Mouse (Mus musculus) bone marrow, adult 2 months (tissue): Measurements from ENCODE around the gene Dnal1. TPM values are rescaled to one million over a fixed set of nuclear protein-coding genes. Genes with fewer than 3 reads are reported as not detected.

Experiments used
- H3K27ac ChIP-seq: fragments of 200-500 bp; 2 replicates; pipeline ENCODE4 v1.5.1; 2012; ENCODE audit warnings: low read depth, mild to moderate bottlenecking, control low read depth, inconsistent platforms, low read length; ENCODE audit not compliant: control insufficient read depth, poor library complexity, insufficient read depth
- H3K4me1 ChIP-seq: fragments of 200-500 bp; 2 replicates; pipeline ENCODE4 v1.6.1; 2011; ENCODE audit warnings: low read length; ENCODE audit not compliant: control insufficient read depth, insufficient read depth
- H3K4me3 ChIP-seq: fragments of 200-500 bp; replicated peaks from 2 replicates; pipeline ENCODE3; 2011; ENCODE audit warnings: mild to moderate bottlenecking, low read depth, low read length, control low read depth; ENCODE audit not compliant: control insufficient read depth
- CTCF ChIP-seq: fragments of 200-500 bp; IDR thresholded peaks from 2 replicates; pipeline ENCODE4 v1.5.1; 2011; ENCODE audit warnings: low read length, control low read depth; ENCODE audit not compliant: control insufficient read depth, insufficient read depth
- POLR2A ChIP-seq: fragments of 200-500 bp; IDR thresholded peaks from 2 replicates; pipeline ENCODE4 v1.6.1; 2011; ENCODE audit warnings: low read depth, mild to moderate bottlenecking, control low read depth, low read length, borderline replicate concordance; ENCODE audit not compliant: control insufficient read depth
- WGBS: fragments of 180-500 bp; shearing (Covaris S2); methylation state at CpG from one replicate; pipeline ENCODE4 v1.1.7; 2018; 5-methylcytosine and 5-hydroxymethylcytosine counted together
- polyA plus RNA-seq: library from polyadenylated mRNA; stranded (reverse); fragments of >200 nt; gene quantifications from 2 replicates; pipeline ENCODE4 v1.2.4, GENCODE M21; 2011; ENCODE audit warnings: low replicate concordance; ENCODE audit not compliant: missing spikeins, insufficient read depth, insufficient read length

Gene Dnal1
- polyA plus RNA-seq, 1 experiment, result 0.60 TPM

GRCm38 (mm10) chr12:84137131-84137530, 23.0 kb downstream of the Dnal1 start:
- WGBS, result 88% methylated on average over 7 of the region's 7 CpGs
- H3K4me3 ChIP-seq, result no peak overlapping the region
- H3K4me1 ChIP-seq, result no peaks in the 10 kb centered on the region; the same call in 1 of the 2 replicates
- no peak overlapping the region for H3K27ac ChIP-seq
- TF ChIP-seq CTCF (no peak), POLR2A (no peak)

- Histone ChIP-seq H3K4me3 (no peak overlapping the region), H3K4me1 (no peaks in the 10 kb centered on the region; the same call in 1 of the 2 replicates), H3K27ac (no peak overlapping the region)
- TF ChIP-seq POLR2A (no peak), CTCF (no peak)
- 50% methylated on average over 4 of the region's 4 CpGs for WGBS
These were observed 26.0 kb downstream of the Dnal1 start for GRCm38 (mm10) chr12:84140135-84140534.

GRCm38 (mm10) chr12:84141271-84141670, 27.1 kb downstream of the Dnal1 start:
- Histone ChIP-seq H3K4me1 (no peaks in the 10 kb centered on the region; the same call in 1 of the 2 replicates), H3K4me3 (no peak overlapping the region), H3K27ac (no peak overlapping the region)
- 88% methylated on average over 4 of the region's 4 CpGs for WGBS
- TF ChIP-seq CTCF (no peak), POLR2A (no peak)

- H3K4me3 ChIP-seq, result no peak overlapping the region
- H3K27ac ChIP-seq, result no peak overlapping the region
- no peaks in the 10 kb centered on the region; the same call in 1 of the 2 replicates for H3K4me1 ChIP-seq
- whole genome bisulfite sequencing, result 88% methylated on average over 14 of the region's 14 CpGs
- TF ChIP-seq POLR2A, result no peak
- no peak for TF ChIP-seq CTCF
These were observed 28.3 kb downstream of the Dnal1 start for GRCm38 (mm10) chr12:84142281-84143050.

GRCm38 (mm10) chr12:84147954-84148621, 33.9 kb downstream of the Dnal1 start, which contains the start of gene Pnma1:
Gene Pnma1, minus strand, starts transcription at chr12:84148489.
- peak within 1 kb of the TSS; percentile 80 for H3K4me3 ChIP-seq
- peak within 1 kb of the TSS; percentile 71 for H3K27ac ChIP-seq
- WGBS, result 4% methylated on average over 50 of the region's 50 CpGs
- TF ChIP-seq CTCF, result peak; percentile 43; the same call in 1 of the 2 replicates
- no peak for TF ChIP-seq POLR2A
- no peaks in the 10 kb centered on the region; the same call in 1 of the 2 replicates for H3K4me1 ChIP-seq

GRCm38 (mm10) chr12:84148622-84149012, 34.5 kb downstream of the Dnal1 start:
- WGBS, result 24% methylated on average over 10 of the region's 10 CpGs
- H3K27ac ChIP-seq, result no peak overlapping the region; the same call in none of the 2 replicates
- no peak for TF ChIP-seq POLR2A
- no peak for TF ChIP-seq CTCF

GRCm38 (mm10) chr12:84149971-84150370, 35.8 kb downstream of the Dnal1 start:
- 96% methylated on average over 15 of the region's 15 CpGs for WGBS
- TF ChIP-seq CTCF, result no peak
- TF ChIP-seq POLR2A, result no peak
- Histone ChIP-seq H3K4me3 (no peak overlapping the region), H3K27ac (no peak overlapping the region), H3K4me1 (no peaks in the 10 kb centered on the region; the same call in 1 of the 2 replicates)

More at GRCm38 (mm10) chr12:84148622-84149012, 34.5 kb downstream of the Dnal1 start:
- Histone ChIP-seq H3K4me3 (peak overlapping the region; percentile 80), H3K4me1 (no peaks in the 10 kb centered on the region; the same call in 1 of the 2 replicates)

GRCm38 (mm10) chr12:84150976-84151375, 36.8 kb downstream of the Dnal1 start:
- Histone ChIP-seq H3K4me1 (no peaks in the 10 kb centered on the region; the same call in 1 of the 2 replicates), H3K27ac (peak overlapping the region; percentile 45; the same call in 1 of the 2 replicates), H3K4me3 (peak overlapping the region; percentile 50)
- peak; percentile 33; the same call in 1 of the 2 replicates for TF ChIP-seq POLR2A
- no peak for TF ChIP-seq CTCF
- 48% methylated on average over 6 of the region's 6 CpGs for WGBS

- Histone ChIP-seq H3K27ac (peak overlapping the region; percentile 76), H3K4me3 (peak overlapping the region; percentile 79)
- 85% methylated on average over 10 of the region's 10 CpGs for WGBS
These were observed 37.7 kb downstream of the Dnal1 start for GRCm38 (mm10) chr12:84151911-84152310.

More at GRCm38 (mm10) chr12:84151911-84152310, 37.7 kb downstream of the Dnal1 start:
- no peak for TF ChIP-seq CTCF
- TF ChIP-seq POLR2A, result no peak
- H3K4me1 ChIP-seq, result no peaks in the 10 kb centered on the region; the same call in 1 of the 2 replicates
